Mouse (Mus musculus) megakaryocyte, adult 5-6 weeks (primary cell): ENCODE results near the gene Pdzk1. TPM values are rescaled to one million over a fixed set of nuclear protein-coding genes. Genes with fewer than 3 reads are reported as not detected.

Experiments used
- ATAC-seq: 2 replicates; pipeline ENCODE4 v1.8.0; 2016; ENCODE audit warnings: mild to moderate bottlenecking, inconsistent platforms; ENCODE audit not compliant: poor library complexity, severe bottlenecking
- total RNA-seq, 2 experiments: library from RNA; stranded (forward) in 1 of 2; stranded (reverse) in 1 of 2; fragments of 153-499, 151-499 nt in 1 of 2; fragments of 221-1000, 200-1000 nt in 1 of 2; gene quantifications; 2 replicates each; pipeline versions ENCODE4 v1.2.3 to v1.2.4; 2015 to 2017

The Pdzk1 gene
- total RNA-seq, 2 experiments from 2014 or later, result 0.25 TPM; not detected in 1

DNA sequence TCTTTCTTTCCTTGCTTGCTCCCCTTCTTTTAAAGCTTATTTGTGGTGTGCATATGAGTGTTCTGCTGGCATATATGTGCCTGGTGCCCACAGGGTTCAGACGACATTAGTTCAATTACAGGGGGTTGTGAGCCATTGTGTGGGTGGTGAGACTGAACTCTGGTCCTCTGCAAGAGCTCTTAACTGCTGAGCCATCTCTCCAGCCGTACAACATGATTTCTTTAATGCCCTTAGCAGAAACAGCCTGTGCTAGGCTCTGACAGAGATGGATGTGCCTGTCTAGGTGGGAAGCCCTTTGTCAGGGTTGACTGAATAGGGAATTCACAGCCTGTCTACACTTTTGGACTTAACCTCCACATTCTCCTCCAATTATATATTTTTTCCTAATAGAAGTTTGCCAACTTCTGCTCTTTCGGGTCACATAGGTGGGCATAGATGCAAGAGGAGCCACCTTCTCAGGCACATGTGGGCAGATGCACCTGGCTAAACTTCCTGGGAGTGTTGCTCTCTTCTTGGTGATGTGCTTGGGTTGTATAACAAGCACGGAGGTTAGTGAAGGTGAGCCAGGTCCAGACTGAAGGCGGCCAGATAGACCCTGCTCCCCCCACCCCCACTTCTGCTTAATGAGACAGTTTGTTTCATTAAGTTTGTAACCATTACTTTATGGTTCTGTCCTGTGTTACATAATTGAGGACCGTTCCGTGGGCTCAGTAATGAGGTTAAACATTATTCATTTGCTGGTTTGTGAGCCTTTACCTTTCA, 5.7 kb downstream of the Pdzk1 start:
- ATAC-seq, result no peak

DNA sequence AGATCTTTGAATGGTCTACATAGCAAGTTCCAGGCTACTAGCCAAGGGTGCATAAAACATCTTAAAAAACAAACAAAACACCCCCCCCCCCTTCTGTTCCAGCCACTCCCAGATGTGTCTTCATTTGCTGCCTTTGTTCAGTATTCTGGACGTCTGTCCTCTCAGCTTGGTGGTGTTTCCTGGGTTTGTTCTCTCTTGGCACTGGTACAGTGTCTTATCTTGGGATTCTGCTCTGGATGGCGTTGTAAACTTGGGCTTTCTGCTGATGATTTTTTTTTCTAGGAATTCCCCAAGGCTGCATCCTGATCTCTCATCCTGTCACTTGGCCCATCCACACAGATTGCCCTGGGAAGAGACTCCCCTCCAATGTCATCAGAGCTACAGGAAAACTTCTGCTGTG, 7.3 kb downstream of the Pdzk1 start:
- ATAC-seq, result no peak

DNA sequence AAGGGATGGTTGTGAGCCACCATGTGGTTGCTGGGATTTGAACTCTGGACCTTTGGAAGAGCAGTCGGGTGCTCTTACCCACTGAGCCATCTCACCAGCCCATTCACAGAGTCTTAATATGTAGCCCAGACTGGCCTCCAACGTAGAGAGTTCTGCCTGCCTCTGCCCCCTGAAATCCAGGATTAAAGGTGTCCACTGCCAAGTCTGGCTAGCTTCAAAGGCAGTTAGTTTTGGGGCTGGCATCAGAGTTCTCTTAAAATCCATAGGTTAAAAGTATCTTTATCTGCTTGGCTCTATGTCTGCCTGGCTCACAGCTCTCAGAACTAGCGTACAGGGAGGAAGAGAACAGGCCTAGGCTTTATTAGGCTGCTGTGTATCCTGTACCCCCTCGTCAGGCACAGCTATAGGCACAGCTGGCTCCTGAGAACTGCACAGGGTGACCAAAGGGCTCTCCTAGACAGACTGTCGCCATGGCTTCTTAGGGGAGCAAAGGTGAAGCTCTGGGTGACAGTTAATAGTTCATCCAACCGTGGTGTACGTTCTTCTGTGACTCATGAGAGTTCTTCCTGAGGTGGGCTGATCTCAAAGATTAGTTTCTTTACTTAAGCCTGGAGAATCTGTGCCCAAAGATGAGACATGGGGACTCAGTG, 10.0 kb downstream of the Pdzk1 start:
- no peak for ATAC-seq

DNA sequence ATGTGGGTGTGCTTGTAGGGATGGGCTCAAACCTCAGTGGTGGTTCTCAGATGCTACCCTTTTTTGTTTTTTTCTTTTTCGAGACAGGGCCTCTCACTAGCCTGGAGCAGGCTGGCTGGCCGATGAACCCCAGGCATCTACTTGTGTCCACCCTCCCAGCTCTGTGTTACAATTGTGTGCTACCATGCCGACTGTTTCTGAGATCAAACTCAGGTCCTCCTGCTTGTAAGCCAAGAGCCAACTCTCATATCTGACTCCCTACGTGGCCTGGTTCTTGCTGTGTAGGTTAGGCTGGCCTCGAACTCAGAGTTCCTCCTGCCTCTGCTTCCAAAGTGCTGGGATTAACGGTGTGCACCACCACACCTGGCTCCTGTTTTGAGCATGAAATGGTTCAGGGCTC, 16.1 kb downstream of the Pdzk1 start:
- no peak for ATAC-seq

DNA sequence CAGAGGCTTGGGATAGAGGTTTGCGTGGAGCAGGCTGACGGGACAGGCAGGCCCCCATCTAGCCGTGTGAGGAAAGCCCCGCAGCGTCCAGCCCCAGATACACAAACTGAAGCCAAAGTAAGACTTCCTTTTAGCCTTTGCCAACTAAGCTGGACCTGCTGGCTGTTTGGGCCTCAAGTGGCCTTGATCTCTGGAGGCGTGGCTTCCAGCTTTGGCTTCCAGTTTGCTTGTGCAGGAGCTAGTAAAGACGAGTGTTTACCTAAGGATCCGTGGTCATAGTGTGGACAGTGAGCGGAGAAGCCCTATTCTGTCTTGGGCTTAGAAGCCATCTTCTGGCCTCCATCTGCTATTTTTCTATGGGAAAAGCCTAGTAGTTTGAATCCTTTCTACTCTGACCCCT, 16.7 kb downstream of the Pdzk1 start:
- ATAC-seq, result no peak

GRCm38 (mm10) chr3:96846985-96847384, 17.9 kb downstream of the Pdzk1 start:
- peak; percentile 40; the same call in 1 of the 2 replicates for ATAC-seq

GRCm38 (mm10) chr3:96847661-96848060, 18.6 kb downstream of the Pdzk1 start:
- ATAC-seq, result peak; percentile 51

DNA sequence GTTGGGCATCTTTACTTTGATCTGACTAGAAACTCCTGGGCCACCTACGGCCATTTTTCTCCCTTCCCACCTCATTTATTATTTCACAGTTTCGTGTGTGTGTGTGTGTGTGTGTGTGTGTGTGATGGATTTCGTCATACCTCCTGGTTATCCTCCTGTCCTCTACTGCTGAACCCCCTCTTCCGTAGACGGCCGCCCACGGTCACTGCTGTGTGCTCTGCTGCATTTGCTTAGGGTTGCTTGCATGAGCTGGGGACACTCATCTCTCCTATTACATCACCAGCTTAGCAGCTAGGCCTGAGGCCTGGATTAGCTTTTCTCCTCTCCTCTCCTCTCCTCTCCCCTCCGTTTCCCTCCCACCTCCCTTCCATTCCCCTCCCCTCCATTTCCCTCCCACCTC, 19.4 kb downstream of the Pdzk1 start:
- no peak for ATAC-seq

- ATAC-seq, result no peak
These were observed 20.2 kb downstream of the Pdzk1 start for GRCm38 (mm10) chr3:96849168-96849727.

DNA sequence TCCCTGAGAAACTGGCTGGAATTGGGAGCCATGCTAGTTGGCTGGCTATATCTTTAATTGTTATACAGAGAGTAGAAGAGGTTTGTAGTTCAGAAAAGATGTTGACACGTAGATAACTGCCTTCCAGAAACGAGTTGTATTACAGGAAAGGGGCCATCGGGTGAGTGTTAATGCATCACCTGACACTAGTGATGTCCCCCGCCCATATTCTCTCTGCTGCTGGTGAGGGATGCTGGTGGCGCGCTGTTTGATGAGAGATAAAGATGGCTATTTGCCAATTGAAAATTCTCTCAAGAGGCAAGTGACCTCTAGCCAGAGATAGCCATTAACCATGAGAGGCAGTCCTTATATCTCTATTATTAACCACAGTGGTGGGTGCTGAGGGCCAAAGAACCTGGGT, 23.5 kb downstream of the Pdzk1 start:
- no peak for ATAC-seq

GRCm38 (mm10) chr3:96854376-96854775, 25.3 kb downstream of the Pdzk1 start:
- ATAC-seq, result no peak

GRCm38 (mm10) chr3:96855833-96856232, 26.7 kb downstream of the Pdzk1 start:
- ATAC-seq, result no peak

- no peak for ATAC-seq
These were observed 31.4 kb downstream of the Pdzk1 start for GRCm38 (mm10) chr3:96860498-96860897.

GRCm38 (mm10) chr3:96867863-96868262, 38.8 kb downstream of the Pdzk1 start:
- ATAC-seq, result no peak

- ATAC-seq, result no peak
These were observed 39.5 kb downstream of the Pdzk1 start for GRCm38 (mm10) chr3:96868566-96868965.

GRCm38 (mm10) chr3:96869091-96869490, 40.0 kb downstream of the Pdzk1 start:
- ATAC-seq, result no peak

DNA sequence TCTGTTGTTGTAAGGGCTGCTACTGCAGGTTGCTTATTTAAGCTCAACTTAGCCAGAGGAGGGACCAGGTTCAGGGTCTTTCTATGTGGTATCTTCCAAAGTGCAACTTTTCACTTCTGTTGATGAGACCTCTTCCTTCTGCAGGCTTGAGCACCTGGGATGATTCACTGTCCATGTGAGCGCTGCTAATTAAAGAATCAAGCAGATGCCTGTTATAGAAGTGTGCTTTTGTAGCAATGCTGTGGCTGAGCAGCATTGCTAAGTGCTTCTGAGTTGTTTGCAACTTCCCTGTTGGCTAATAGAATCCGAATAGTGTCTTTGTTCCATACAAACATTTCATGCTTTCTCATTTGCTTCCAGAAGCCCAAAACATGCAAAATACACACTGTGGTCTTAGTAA, 41.2 kb downstream of the Pdzk1 start:
- no peak for ATAC-seq

- no peak for ATAC-seq
These were observed 42.0 kb downstream of the Pdzk1 start for GRCm38 (mm10) chr3:96871070-96871469.

DNA sequence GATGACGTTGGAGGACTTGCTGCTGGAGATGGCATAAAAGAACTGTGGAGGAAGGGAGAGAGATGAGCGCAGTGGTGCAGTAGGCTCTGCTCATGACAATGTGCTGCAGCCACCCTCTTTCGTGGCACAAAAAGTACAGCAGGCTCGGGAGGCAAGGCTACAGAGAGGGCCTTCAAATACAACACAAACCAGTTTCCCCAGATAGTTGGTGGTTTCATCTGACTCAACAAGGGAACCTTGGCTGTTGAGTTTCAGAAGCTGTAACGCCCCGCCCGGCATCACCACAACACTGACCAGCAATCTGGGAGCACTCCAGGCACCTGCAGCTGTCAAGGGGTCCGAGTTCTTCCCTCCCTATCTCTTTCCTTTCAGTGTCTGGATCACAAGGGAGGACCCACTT, 43.4 kb downstream of the Pdzk1 start:
- no peak for ATAC-seq

DNA sequence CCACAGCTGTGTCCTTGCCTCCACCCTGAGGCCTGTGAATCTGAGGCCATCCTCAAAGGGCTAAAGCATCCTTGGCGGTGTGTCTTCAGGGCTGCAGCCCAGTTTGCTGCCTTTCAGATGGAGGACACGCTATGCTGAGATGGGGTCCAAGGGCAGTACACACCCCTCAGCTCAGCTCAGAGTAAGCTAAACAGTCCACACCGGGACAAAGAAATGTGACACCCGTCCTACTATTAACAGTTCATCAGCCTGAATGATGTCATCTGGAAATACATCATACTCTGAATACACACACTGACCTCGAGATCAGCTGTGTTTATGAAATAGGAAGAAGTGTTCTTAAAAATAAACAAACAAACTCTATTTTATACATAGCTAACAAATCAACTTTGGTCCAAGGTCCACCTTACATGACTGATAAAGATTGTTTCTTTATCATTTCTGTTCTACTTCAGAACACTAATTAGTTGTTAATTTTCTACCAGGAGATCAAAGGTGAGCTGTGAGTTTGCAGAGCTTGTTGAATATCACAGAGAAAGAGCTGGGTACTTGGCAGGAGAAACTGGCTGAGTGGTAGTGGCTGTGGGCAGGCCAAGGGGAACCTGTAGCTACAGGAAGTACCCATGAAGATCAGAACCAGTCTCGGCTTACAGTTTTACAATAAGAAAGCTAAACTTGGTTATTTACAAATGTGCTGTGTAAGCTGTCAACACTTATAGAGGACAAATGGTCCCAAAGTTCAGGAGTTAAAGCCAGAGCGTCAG, 45.9 kb downstream of the Pdzk1 start:
- ATAC-seq, result no peak

GRCm38 (mm10) chr3:96879536-96879935, 50.5 kb downstream of the Pdzk1 start:
- ATAC-seq, result no peak
